Mouse (Mus musculus) heart, adult 11 months (tissue): ENCODE data around the gene Heatr5a.

Experiments
- DNase-seq: peaks from one replicate; pipeline ENCODE4 v3.0.0; 2022

The Heatr5a gene

DNA sequence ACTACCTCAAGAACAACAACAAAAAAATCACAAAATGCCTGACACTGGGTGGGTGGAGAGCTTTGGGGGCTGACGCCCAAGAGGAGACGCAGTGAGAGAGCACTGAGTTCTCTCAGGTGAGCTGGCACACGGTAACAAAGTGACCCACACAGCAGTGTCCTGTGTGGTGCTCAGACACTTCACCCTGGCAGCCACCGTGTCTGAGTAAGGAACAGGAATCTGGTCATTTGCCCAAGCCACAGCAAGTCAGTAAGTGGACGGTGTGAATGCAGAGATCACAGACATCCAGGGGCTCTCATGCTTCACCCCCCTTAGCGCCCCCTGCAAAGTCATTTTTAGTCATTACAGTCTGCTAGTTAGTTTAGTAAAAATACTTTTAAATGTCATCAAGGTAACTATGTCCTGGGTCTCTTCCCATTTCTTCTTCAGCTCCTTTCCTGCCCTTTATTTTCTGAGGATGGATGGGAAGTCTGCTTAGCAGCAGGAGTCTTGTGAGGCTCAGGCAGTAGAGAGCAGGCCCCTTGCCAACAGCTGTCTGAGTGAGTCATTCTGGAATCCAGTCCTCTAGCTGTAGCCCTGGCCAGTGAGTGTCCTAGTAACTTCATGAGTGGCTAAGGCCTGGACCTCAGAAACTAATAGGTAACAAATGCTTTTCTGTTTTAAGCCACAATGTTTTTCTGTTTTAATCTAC is 88.4 kb downstream of the Heatr5a start:
- DNase-seq: peak; percentile 95

DNA sequence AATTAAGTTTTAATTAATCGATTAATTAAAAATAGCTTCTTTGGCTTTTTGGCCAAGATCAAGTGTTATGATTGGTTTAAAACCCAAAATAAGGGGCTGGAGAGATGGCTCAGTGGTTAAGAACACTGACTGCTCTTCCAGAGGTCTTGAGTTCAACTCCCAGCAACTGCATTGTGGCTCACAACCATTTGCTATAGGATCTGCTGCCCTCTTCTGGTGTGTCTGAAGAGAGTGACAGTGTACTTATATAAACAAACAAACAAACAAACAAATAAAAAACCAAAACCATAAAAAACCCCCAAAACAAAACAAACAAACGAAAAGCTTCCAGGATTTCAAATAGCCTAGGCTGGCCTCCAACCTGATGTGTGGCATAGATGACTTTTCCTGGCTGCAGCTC is 89.3 kb downstream of the Heatr5a start:
- no peak for DNase-seq

DNA sequence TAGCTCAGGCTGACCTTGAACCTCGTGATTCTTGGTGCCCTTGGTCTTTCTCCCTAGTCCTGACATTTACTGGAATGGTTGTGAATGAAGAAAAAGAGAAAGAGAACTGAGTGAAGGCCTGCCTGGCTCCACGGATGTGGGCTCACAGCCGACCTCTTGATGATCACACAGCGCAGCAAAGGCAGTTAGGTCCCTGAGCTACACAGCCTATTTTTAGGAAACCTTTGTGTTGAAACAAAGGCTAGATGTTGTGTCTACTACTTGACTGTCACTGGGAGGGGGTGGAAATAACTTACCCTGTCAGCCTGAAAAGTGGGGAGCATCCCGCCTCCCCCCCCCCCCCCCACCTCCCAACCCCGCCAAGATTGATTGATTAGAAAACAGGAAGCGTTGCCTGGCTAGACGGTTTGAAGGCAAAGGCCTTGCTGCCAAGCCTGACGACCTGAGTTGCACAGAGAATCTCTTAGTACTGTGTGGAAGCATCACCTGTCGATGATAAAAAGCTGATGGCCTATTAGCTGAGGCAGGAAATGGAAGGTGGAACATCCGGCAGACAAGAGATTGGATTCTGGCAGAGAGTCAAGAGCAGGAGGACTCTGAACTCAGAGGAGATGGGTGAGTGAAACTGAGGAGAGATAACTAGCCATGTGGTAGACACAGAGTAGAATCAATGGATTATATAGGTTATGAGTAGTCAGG is 99.5 kb downstream of the Heatr5a start:
- no peak for DNase-seq

DNA sequence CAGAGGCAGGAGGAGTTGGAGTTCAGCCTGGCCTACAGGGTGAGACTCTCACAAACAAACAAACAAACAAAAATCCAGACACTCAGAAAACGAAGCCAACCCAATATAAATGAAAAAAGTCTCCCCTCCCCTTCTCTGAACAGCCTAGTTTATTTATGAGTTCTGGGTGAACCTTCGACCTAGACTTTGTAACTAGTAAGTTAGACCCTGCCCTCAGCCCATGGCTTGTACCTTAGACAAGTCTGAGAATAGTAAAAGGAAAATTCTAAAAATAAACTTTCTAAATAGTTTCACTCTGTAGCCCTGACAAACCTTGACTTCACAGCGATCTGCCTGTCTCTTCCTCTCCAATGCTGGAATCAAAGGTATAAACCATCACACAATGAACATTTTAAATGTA is 101.6 kb downstream of the Heatr5a start:
- DNase-seq: no peak

DNA sequence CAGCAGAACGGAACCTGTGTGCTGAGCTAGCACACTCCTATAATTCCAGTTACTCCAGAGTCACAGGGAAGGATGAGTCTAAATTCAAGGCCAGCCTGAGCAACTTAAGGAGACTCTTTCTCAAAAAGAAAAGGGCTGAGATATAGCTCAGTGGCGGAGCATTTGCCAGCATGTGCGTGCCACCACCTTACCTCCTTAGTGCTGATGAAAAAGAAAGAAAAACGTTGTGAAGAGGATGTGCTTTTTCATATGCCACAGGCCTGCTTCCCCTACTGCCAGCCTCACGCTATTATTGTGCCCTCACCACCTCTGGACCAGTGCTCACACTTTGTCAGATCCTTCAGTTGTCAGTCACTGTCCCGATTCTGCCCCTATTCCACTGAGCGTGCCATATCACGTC is 104.0 kb downstream of the Heatr5a start:
- no peak for DNase-seq

DNA sequence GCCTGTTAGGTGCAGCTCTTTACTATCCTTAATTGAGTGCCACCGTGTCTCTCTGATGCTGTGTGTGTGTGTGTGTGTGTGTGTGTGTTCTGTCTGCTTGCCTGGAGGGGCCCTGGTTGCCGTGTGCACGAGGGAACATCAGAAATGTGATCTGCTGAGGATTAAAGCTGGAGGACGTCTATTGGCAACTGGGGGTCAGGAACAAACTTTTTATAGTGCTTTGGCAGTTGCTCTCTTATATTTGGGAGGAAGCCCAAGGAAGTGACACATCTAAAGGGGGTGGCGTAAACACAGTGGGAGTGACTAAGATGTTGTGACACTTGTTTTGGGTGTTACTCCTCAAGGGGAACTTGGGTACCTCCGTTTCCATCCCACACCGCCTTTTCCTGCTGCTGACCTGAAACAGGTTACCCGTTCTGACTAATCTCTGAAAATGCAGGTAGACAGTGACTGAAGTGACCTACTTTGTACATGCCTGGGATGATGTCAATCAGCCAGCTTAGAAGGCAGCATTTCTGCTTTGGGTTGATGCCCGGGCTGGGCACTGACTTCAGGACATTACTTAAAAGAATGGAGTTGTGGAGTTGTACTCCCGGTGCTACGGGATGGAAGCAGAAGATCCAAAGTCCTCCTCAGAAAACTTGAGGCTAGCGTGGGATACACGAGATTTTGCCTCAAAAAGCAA is 104.8 kb downstream of the Heatr5a start:
- DNase-seq: peak; percentile 95

DNA sequence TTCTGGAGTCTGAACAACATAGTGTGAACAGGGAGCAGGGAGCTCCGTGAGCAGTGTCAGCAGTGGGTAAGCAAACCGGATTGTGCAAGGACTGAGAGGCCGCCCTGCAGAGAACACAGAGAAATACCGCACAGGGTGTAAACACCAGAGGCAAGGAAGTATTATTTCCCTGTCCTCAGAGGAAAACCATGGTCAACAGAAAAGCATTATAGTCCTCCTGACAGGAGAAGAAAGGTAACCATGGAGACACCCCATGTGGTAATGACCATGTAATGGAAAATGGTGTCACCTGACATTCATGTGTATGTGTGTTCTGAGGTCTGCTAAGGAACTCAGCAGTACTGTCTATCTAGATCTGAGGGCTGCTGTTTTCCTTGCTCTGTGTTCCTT is 105.3 kb downstream of the Heatr5a start:
- DNase-seq: peak; percentile 95

DNA sequence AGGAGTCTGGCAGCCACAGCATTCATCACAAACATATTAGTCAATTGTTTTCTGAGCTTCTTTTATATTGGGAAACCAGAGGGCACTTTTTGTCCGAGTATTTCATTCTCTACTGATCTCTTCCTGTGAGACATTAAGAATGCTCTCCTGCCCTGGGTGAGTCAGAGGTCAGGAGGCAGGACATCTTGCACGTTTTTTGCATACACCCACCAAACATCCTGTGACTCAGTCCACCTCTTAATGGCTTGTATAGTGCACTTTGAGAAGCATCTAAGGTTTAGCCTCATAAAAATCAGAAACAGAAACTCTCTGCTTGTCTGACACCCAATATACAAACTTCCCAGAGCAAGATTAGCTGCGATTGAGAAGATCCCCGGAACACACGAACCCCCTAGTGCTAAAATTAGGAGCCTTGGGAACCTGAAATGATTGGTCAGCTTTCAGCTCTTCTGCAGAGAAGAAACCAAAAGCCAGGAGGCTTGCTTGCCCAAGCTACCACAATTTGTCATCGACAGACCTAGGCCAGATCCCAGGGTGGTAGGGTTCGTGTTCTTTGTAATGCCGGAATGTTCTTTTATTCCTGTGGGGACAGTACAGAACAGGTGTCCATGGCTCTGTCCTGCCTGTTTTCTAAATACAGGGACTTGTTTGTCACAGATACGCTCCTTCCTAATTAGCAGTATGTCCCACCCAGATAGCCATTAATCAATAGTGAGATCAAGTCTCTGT is 105.9 kb downstream of the Heatr5a start:
- DNase-seq: peak; percentile 91

DNA sequence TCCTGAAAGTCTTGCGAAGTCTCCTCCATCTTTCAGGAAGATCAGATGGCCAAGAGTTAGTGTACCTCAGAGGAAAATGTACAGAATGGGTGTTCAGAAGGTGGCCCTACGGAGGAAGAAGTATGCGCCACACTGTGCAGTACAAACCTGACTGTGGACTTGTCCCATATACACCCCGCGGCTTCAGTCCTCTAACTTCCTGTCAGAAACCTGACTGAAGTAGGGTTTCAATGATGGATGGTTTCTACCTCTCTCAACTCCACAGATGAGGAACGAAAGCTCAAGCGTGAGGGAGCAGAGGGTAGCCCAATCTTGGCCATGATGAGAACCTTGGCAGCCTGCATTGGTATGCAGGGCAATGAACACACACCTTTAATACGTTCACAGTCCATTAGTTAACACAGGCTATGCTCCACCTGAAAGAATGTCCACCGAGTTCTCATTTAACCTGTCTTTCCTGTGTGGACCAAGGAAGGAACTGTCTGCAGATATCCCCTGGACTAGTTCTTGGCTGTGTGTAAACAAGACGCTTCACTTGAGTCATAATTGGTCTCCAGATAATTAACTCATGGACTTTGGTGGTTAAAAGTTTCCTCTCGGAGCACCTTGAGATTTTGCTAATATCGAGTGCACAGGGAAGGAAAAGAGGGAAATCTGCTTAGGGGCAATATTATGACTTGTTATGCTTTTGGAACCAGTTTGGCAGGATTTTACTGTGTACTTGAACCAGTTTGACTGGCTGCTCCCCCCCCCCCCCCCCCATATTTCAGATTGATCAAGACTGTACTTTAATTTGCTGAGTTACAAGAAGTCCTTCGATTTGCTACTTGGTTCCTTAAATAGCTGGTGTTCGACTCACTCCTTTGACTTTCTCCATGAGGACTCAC is 107.8 kb downstream of the Heatr5a start:
- DNase-seq: no peak

DNA sequence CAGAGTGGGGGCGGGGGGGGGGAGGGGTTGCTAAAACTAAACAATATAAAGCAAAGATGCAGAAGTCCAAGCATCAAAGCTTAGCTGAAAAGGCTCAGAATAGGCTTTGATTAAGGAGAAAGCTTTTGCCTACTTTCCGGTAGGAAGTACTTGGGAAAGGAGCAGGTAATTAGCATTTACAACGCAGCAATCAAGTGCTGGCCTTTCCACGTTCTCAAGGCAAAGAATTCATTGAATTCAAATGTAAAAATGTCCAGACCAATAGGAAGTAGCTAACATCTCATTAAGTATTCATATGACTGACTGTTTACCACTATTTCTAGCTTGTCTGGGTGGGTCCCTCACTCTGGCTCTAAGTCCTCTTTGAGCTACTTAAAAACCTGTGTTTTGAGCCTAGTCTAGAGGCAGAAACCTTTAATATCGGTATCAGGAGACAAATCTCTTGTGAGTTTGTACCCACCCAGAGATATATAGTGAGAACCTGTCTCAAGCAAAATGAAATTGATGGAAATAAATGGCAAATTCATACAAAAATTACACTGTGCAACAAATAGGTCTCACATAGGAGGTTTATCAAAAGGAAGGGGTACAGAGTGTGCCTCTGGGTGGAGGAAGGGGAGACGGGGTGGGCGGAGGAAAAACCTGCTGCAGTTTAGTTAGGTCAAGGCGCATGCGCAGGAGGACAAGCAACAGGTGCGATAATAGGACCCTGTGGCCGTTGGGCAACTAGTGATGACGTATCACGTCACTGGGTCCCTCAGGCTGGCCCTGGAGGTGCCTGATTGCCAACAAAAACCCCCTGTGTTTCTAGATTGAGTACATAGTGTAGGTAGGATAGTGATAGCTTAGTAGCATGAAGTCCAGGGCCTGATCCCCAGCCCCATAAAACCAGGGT is 112.7 kb downstream of the Heatr5a start:
- DNase-seq: no peak

DNA sequence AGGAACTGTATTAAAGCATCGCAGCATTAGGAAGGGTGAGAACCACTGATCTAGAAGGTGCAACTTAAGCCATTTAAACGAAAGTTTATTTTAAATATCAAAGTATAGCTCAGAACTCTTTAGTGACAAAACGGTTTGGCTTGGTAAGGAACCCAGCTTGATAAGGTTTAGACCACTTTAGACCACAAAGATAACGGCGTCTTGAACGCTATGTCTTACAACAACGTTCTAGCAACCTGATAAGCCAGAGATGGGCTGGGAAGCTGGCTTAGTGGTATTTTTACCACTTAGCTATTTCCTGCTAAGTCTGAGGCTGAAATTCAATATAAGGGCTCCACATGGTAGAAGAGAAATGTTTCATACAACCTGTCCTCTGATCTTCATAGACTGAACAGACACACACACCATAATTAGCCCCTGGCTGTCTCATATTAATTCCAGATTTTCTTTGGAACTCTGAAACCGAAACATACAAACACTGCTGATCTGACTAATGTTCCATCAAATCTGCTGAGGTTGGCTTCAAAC is 114.3 kb downstream of the Heatr5a start:
- no peak for DNase-seq

DNA sequence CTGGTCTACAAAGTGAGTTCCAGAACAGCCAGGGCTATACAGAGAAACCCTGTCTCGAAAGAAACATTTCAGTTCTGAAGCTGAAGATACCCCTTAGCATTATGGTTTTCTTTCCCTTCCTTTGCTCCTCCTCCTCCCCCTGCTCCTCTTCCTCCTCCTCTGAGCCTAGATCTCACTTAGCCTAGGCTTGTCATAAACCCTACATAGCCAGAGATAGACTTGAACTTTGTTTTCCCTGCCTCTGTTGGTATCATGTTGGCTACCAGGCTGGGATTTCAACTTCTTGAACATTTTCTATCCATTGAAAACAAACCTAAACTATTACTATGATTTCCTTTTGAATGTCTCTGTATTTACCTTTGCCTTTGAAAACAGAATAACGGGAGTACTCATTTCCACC is 115.2 kb downstream of the Heatr5a start:
- DNase-seq: no peak

DNA sequence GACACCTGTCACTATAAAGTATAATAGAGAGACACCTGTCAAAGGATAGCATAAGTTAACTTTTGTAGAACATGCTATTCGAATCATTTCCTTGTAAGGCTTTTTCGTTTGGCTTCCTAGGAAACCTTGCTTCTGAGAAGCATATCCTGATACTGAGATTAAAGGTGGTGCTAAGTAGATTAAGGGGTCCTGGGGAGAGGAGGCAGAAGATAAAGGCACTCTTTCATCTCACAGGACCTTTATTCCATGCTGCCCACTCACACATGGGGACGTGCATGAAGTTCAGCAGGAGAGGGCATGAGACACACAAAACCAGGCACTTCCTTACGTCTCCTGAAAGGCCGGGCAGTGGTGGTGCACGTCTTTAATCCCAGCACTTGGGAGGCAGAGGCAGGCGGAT is 115.7 kb downstream of the Heatr5a start:
- no peak for DNase-seq

DNA sequence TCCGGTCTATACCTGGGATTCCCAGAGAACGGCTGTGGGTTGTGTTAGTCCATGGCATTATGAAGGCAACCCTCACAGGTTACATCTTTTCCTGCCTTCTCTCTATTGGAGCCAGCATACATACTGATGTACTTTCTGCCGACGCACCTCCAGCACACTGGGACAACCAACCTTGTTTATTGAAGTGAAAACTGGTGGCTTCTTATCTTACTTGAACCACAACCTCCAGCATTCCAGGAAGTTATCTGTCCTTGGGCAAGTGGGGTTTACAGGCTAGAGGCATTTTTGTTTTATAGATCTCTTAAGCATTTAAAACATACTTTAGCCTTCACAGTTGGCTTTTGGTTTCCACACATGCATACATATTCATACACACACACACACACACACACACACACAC is 119.5 kb downstream of the Heatr5a start:
- DNase-seq: no peak

DNA sequence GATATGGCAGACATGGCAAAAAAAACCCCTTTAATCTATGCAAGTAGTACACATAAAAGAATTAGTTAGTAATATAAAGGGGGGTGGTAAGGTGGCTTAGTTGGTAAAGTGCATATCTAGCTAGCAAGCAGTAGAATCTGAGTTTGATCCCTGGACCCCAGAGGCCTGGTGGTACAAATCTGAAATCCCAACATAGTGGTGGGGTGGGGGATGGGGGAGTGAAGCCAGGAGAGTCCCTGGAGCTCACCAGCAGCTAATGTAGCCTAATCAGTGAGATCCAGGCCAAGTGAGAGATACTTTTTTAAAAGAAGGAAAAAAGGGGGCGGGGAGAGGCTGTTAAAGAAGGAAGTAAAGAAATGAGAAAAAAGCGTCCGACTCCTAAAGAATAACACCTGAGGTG is 120.0 kb downstream of the Heatr5a start:
- no peak for DNase-seq

DNA sequence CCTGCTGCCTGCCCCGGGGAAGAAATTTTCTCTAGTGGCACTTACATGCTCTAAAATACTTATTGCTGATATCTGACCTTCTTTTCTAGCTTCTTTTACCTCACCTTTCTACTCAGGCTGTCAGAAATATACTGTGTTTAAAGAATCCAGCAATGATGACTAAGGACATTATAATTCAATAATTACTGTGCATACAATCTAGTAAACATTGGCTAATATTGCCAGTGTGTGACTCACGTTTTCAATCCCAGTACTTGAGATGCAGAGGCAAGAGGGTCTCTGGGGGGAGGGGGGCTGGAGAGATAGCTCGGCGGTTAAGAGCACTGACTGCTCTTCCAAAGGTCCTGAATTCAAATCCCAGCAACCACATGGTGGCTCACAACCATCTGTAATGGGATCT is 120.8 kb downstream of the Heatr5a start:
- no peak for DNase-seq

DNA sequence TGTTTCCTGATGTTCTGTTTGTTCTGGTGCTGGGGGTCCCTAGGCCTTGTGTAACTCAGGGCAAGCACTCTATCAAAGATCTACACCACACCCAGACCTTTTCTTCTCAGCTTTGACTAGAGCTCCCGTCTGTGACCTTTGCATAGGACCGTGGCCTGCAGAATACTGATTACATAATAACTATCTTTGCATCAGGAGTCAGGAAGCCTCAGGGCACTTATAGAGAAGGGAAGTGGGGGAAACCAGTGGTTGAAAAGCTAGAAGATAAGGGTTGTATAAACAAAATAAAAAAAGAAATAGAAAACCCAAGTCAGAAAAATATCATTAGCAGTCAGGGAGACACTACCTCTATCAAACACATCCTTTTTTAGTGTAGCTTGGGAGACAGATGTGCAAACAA is 121.2 kb downstream of the Heatr5a start:
- no peak for DNase-seq

DNA sequence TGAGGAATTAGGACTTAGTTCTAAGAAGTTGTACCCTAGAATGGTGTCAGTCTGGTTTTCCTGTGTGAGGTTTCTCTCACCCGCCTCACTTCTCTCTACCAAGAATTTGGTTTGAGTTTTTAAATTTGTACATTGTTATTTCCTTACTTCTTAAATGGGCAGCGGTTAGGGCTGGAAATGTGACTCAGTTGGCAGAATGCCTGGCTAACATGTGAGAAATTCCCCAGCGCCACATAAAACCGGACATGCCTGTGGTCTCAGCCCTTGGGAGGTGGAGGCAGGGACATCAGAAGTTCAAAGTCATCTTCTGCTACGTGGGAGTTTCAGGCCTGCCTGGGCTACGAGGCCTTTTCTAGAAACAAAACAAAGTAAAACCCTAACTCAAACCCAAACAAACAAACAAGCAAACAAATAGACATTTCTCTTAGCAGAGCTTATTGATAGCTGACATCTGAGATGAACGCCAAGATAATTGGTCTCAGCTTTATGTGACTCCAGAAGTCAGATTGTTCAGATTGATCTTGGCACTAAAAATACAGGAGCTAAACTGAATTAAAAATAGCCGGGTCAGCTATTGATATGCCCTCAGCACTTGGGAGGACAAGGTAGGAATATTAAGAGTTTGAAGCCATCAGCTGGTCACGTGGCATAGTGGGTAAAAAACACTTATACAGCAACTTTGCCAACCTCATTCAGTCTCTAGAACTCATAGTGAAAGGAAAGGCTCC is 123.0 kb downstream of the Heatr5a start:
- DNase-seq: peak; percentile 96

DNA sequence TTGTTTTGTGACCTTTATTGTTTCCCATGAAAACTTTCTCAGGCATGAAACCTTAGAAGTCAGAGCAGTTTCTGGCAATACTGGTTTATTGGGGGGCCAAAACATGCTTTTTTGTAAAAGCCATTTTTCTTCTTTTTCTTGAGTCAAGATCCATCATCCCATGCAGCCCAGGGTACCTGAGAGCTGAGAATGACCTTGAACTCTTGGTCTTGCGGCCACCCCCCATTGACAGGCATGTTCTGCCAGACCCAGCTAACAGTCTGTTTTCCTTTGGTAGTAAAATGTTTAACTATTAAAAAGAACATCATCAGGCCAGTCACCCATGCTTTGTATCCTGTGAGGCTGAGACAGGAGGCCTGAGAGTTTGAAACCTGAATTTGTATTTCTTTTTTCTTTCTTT is 125.9 kb downstream of the Heatr5a start:
- no peak for DNase-seq

DNA sequence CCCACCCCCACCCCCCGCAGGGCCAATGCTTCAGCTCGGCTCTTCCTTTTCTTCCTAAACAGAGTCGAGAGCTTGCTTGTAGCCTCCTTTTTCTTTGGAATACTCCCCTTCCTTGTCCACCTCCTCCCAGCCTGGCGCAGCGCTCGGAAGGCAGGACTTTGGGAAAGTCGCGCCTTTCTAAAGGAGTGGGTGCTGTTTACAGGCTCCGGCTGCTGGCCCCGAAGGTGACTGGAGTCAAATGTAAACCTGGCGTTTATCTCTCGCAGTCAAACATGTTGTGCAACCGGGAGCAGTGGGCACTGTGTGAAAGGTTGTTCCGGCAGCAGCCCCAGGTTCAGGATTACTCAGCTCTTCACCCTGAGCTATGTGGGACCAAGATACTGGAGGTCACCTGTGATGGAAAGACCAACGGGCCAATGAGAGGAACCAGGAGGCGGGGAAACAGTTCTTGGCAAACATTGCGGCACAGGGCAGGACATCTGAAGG is 126.3 kb downstream of the Heatr5a start:
- peak; percentile 100 for DNase-seq
